Mouse (Mus musculus): Measurements from ENCODE around the gene Tmem89.

- TF ChIP-seq CTCF (IDR thresholded peaks at IDR 0.05; ENCODE audit: extremely low read depth, insufficient read depth, low read length) (no peak), POLR2A (IDR thresholded peaks at IDR 0.05; ENCODE audit: extremely low read depth, insufficient read depth, low read length) (no peak)
Observed at GRCm38 (mm10) chr9:108955846-108956245, 41.4 kb downstream of the Tmem89 start.

All from cortical plate, adult 2 months (tissue).